Mouse (Mus musculus) CD4-positive, CD25-positive, alpha-beta regulatory T cell, adult 2 months (primary cell): Measurements from ENCODE around the gene Gm3015.
"Not testable (repeated sequence)": the region's sequence is repeated elsewhere in the genome, so short reads cannot be mapped to it uniquely, and the experiment has no call there.

ENCODE experiments used
- DNase-seq: peaks from one replicate; pipeline ENCODE4 v3.0.0-alpha.2; 2012; ENCODE audit warnings: low read depth, low spot score

Gene Gm3015

DNA sequence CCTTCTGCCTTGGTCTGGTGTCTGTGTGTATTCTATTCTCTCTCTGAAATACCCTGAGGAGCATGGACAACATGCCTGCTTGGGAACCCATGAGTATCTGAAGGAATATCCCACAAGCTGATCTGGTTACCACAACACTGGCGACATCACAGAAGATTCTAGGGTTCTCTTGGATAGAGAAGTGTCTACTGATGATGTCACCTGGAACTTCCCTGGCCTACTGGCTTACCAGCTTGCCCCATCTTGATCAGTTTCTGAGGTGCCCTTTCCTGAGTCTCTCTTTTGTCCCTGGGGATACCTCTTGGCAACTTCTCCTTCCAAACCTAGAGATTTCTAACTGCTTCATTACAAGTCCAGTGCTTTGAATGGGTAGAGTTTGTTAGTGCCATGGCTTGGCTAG lies at the start of gene Gm3015:
Gene Gm3015, minus strand, starts transcription at position 101 of the 400 bp plus-strand sequence.
- DNase-seq = not testable (repeated sequence)

DNA sequence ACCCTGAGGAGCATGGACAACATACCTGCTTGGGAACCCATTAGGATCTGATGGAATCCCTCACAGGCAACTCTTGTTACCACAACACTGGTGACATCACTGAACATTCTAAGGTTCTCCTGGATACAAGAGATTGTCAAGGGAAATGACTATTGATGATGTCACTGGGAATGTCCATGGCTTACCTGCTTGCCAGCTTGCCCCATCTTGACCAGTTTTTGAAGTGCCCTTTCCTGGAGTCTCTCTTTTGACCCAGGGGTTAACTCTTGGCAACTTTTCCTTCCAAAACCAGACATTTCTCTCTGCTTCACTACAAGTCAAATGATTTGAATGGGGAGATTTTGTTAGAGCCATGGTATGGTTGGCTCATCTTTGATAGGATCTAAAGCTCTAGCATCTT lies 29.3 kb upstream of the Gm3015 start, which contains the start of gene Gm10377:
Gene Gm10377, minus strand, starts transcription at position 101 of the 400 bp plus-strand sequence.
- DNase-seq = not testable (repeated sequence)
